Mouse (Mus musculus) CH12.LX (cell line): ENCODE measurements at regions not wholly inside any gene's neighbourhood (a gene's known extent, or its start where the extent isn't known, plus 50 kb on each side); places are given as distances from the start of the nearest gene placed in this dataset.

Source experiments
- DNase-seq: peaks from one replicate; pipeline ENCODE4 v3.0.0-alpha.2; 2013; ENCODE audit errors: extremely low read depth
- H3K27ac ChIP-seq: 2 replicates; pipeline ENCODE4 v1.5.1; 2012; ENCODE audit warnings: low read depth, mild to moderate bottlenecking, control low read depth, moderate library complexity; ENCODE audit not compliant: insufficient read depth
- H3K27me3 ChIP-seq: replicated peaks from 2 replicates; pipeline ENCODE3; 2012; ENCODE audit warnings: inconsistent platforms
- H3K36me3 ChIP-seq, 2 experiments: replicated peaks in 1 of 2; 2 replicates each; pipeline versions ENCODE3 to v1.6.1; 2012; ENCODE audit warnings: inconsistent platforms in 1 of 2, low read length in 1 of 2, mild to moderate bottlenecking in 1 of 2, mixed read lengths in 1 of 2, moderate library complexity in 1 of 2; ENCODE audit not compliant: control insufficient read depth in 1 of 2, insufficient read depth in 1 of 2
- H3K4me1 ChIP-seq, 2 experiments: 2 replicates each; pipeline ENCODE4 v1.6.1; 2012; ENCODE audit warnings: inconsistent platforms in 1 of 2, moderate library complexity in 1 of 2; ENCODE audit not compliant: insufficient read depth in 2 of 2, control insufficient read depth in 1 of 2
- H3K4me2 ChIP-seq: 2 replicates; pipeline ENCODE4 v1.6.1; 2012; ENCODE audit warnings: low read depth, mild to moderate bottlenecking, control low read depth; ENCODE audit not compliant: poor library complexity, insufficient read depth, severe bottlenecking
- H3K4me3 ChIP-seq, 3 experiments: fragments of 150-350 bp in 1 of 3; sonication (generic) in 1 of 3; replicated peaks in 1 of 3; 2 replicates each; pipeline versions ENCODE3 to v1.5.1; 2011 to 2012; ENCODE audit warnings: low read depth in 2 of 3, low read length in 2 of 3, mild to moderate bottlenecking in 2 of 3, moderate library complexity in 2 of 3, control low read depth in 1 of 3, improper control_type of control experiment in 1 of 3, inconsistent platforms in 1 of 3, mixed read lengths in 1 of 3; ENCODE audit not compliant: poor library complexity in 1 of 3
- H3K79me2 ChIP-seq: replicated peaks from 2 replicates; pipeline ENCODE4 v1.6.1; 2012; ENCODE audit warnings: mild to moderate bottlenecking, moderate library complexity; ENCODE audit not compliant: control insufficient read depth, poor library complexity, insufficient read depth, severe bottlenecking; ENCODE audit errors: extremely low read depth
- H3K9ac ChIP-seq: 2 replicates; pipeline ENCODE4 v1.6.1; 2012; ENCODE audit warnings: low read depth, mild to moderate bottlenecking, control low read depth, moderate library complexity; ENCODE audit not compliant: insufficient read depth
- H3K9me3 ChIP-seq: replicated peaks from 2 replicates; pipeline ENCODE3; 2012; ENCODE audit warnings: low read length, inconsistent platforms, mixed read lengths
- CHD2 ChIP-seq: IDR thresholded peaks from 2 replicates; pipeline ENCODE4 v1.6.1; 2011; ENCODE audit warnings: low read length, improper control_type of control experiment
- E2F4 ChIP-seq: IDR thresholded peaks from 2 replicates; pipeline ENCODE4 v1.6.1; 2011; ENCODE audit warnings: low read depth, low read length, improper control_type of control experiment; ENCODE audit not compliant: insufficient replicate concordance
- ELF1 ChIP-seq: IDR thresholded peaks from 2 replicates; pipeline ENCODE4 v1.6.1; 2014; ENCODE audit warnings: low read depth, mild to moderate bottlenecking, inconsistent platforms, low read length, improper control_type of control experiment
- GABPA ChIP-seq: IDR thresholded peaks from 2 replicates; pipeline ENCODE4 v1.6.1; 2012; ENCODE audit warnings: low read depth, low read length, improper control_type of control experiment, inconsistent platforms; ENCODE audit not compliant: insufficient replicate concordance
- IRF4 ChIP-seq: IDR thresholded peaks from 2 replicates; pipeline ENCODE4 v1.6.1; 2014; ENCODE audit warnings: low read depth, mild to moderate bottlenecking, inconsistent platforms, low read length, improper control_type of control experiment
- JUND ChIP-seq: conservative IDR thresholded peaks from 2 replicates; pipeline ENCODE4 v1.6.1; 2011; ENCODE audit warnings: low read depth, low read length, improper control_type of control experiment
- KAT2A ChIP-seq: IDR thresholded peaks from 2 replicates; pipeline ENCODE4 v1.6.1; 2012; ENCODE audit warnings: low read length, improper control_type of control experiment, inconsistent platforms; ENCODE audit not compliant: insufficient replicate concordance
- NRF1 ChIP-seq: IDR thresholded peaks from 2 replicates; pipeline ENCODE4 v1.6.1; 2014; ENCODE audit warnings: low read depth, mild to moderate bottlenecking, inconsistent platforms, low read length, improper control_type of control experiment, moderate library complexity
- RCOR1 ChIP-seq: conservative IDR thresholded peaks from 2 replicates; pipeline ENCODE4 v1.6.1; 2012; ENCODE audit warnings: low read depth, mild to moderate bottlenecking, inconsistent platforms, low read length, improper control_type of control experiment
- SMC3 ChIP-seq: IDR thresholded peaks from 2 replicates; pipeline ENCODE4 v1.6.1; 2011; ENCODE audit warnings: low read depth, low read length, improper control_type of control experiment
- ZKSCAN1 ChIP-seq: IDR thresholded peaks from 2 replicates; pipeline ENCODE4 v1.6.1; 2012; ENCODE audit warnings: low read depth, inconsistent platforms, low read length, improper control_type of control experiment, borderline replicate concordance
- ZMIZ1 ChIP-seq: IDR thresholded peaks from 2 replicates; pipeline ENCODE4 v1.6.1; 2012; ENCODE audit warnings: low read depth, mild to moderate bottlenecking, inconsistent platforms, low read length, improper control_type of control experiment
- dilution Hi-C: fragments of 300-500 bp; cut with MboI; formaldehyde crosslinking; loops from 2 replicates; pipeline ENCODE4 v1.14.3; 2020; ENCODE audit warnings: low sequenced_read_pairs; ENCODE audit not compliant: extremely low pct_unique_long_range_greater_than_20kb, extremely low pct_ligation_motif_present
- in situ Hi-C: fragments of 300-500 bp; cut with MboI; formaldehyde crosslinking; loops from 3 replicates; pipeline ENCODE4 v1.14.3; 2019; ENCODE audit warnings: low sequenced_read_pairs, low pct_ligation_motif_present, low pct_unique_long_range_greater_than_20kb, mixed read lengths

DNA sequence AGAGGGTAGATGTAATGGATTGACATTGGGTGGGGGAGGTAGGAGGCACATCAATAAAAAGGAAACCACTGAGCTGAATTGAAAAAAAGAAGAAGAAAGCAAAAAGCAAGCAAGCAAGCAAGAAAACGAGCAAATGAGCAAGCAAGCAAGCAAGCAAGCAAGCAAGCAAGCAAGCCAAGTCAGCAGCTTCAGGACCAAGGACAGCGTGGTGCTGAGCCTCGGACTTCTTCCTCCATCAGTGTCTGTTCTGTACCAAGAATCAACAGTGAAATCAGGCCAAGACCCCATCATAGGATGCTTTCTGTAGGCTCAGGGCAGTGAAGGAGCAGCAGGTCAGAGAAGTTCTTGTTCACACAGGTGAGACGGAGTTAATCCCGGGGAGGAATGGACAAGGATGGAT is 392.7 kb upstream of the BB014433 start:
- no peaks in the 10 kb centered on the region for H3K36me3 ChIP-seq
- H3K27ac ChIP-seq = no peak overlapping the region
- H3K9me3 ChIP-seq = peaks cover 64% of the 10 kb centered on the region
- no peak overlapping the region for H3K9ac ChIP-seq
- H3K4me3 ChIP-seq = no peak overlapping the region
- no peaks in the 10 kb centered on the region for H3K27me3 ChIP-seq
- TF ChIP-seq ZMIZ1 = no peak
- TF ChIP-seq JUND = no peak
- TF ChIP-seq IRF4 = no peak
- no peak for TF ChIP-seq NRF1
- no peak for TF ChIP-seq ZKSCAN1
- TF ChIP-seq ELF1 = no peak
- TF ChIP-seq E2F4 = no peak
- H3K4me1 ChIP-seq = no peaks in the 10 kb centered on the region
- no peak overlapping the region for H3K4me2 ChIP-seq
- dilution Hi-C loops = no loop called here
- no peak for DNase-seq
- no peaks in the 10 kb centered on the region for H3K79me2 ChIP-seq
- in situ Hi-C loops = no loop called here

GRCm38 (mm10) chr8:15394722-15395115 is 348.8 kb upstream of the BB014433 start:
- no peak overlapping the region for H3K4me2 ChIP-seq
- H3K4me3 ChIP-seq = no peak overlapping the region
- H3K27ac ChIP-seq = no peak overlapping the region
- no peaks in the 10 kb centered on the region for H3K79me2 ChIP-seq
- dilution Hi-C loops = no loop called here
- TF ChIP-seq SMC3 = no peak
- no peak for TF ChIP-seq GABPA
- TF ChIP-seq KAT2A = no peak
- TF ChIP-seq, all 38 proteins: peak for 0
- no peaks in the 10 kb centered on the region for H3K36me3 ChIP-seq
- no peaks in the 10 kb centered on the region for H3K27me3 ChIP-seq
- H3K4me1 ChIP-seq = no peaks in the 10 kb centered on the region
- peaks cover 69% of the 10 kb centered on the region for H3K9me3 ChIP-seq
- no peak for DNase-seq
- no peak overlapping the region for H3K9ac ChIP-seq
- in situ Hi-C loops = no loop called here

- H3K4me2 ChIP-seq = no peak overlapping the region
- dilution Hi-C loops (no loop called here), in situ Hi-C loops (no loop called here)
- no peak overlapping the region for H3K27ac ChIP-seq
- DNase-seq = no peak
- H3K4me1 ChIP-seq = no peaks in the 10 kb centered on the region
- no peak overlapping the region for H3K9ac ChIP-seq
- TF ChIP-seq CHD2 (no peak), RCOR1 (no peak)
- no peaks in the 10 kb centered on the region for H3K36me3 ChIP-seq
- no peaks in the 10 kb centered on the region for H3K79me2 ChIP-seq
- H3K27me3 ChIP-seq = no peaks in the 10 kb centered on the region
- peaks cover 69% of the 10 kb centered on the region for H3K9me3 ChIP-seq
- no peak overlapping the region for H3K4me3 ChIP-seq
These were observed 348.3 kb upstream of the BB014433 start for GRCm38 (mm10) chr8:15393936-15394721.
